Mouse (Mus musculus): ENCODE results near the gene Cfap157.

GRCm38 (mm10) chr2:32728463-32728862 is 55.8 kb downstream of the Cfap157 start:
- TF ChIP-seq POLR2A (IDR thresholded peaks at IDR 0.05; ENCODE audit: borderline replicate concordance, control insufficient read depth, low read depth, low read length) (no peak), CTCF (IDR thresholded peaks at IDR 0.05; ENCODE audit: control insufficient read depth, insufficient read depth, low read length) (no peak)

Measured in bone marrow, adult 2 months (tissue).